Mouse (Mus musculus) kidney, adult 10 weeks (tissue): ENCODE measurements around the gene Gm6164. TPM values are rescaled to one million over a fixed set of nuclear protein-coding genes. Genes with fewer than 3 reads are reported as not detected.

Experiments
- polyA plus RNA-seq: library from polyadenylated mRNA; stranded (reverse); fragments of 350-450 nt; fragmentation: Illumina TruSeq; extraction: RNeasy Lipid Tissue Mini Kit (QIAGEN cat#74804); gene quantifications from one replicate; pipeline ENCODE4 v1.2.3, GENCODE M21; 2014; ENCODE audit warnings: low read depth, low replicate concordance

The Gm6164 gene
- polyA plus RNA-seq = not detected

DNA sequence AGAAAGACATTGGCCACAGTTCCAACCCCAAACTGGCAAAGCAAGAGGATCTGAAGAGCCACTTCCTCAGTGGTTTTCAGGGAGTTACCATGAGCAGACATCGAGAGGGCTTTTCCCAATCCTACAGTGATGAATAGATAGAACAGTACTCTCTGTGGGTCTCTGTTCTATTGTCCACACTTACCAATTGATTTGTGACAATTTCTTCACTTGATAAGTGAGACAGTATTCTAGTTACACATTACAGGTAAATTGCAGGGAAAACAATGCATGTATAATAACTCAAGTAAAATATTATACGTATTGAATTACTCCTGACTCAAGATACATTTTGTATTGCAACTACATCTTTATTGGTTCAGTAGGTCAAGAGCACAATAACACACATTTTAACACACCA, at the start of gene Gm6164:
Gene Gm6164, minus strand, starts transcription at position 101 of the 400 bp plus-strand sequence.

GRCm38 (mm10) chr7:20233728-20234127, 28.3 kb upstream of the Gm6164 start, which contains the start of gene Gm4498:
Gm4498 (minus strand) TSS chr7:20233828.

GRCm38 (mm10) chr7:20193410-20193809, 12.0 kb downstream of the Gm6164 start, which contains the start of gene Vmn1r95:
Vmn1r95 (plus strand) TSS chr7:20193710.

DNA sequence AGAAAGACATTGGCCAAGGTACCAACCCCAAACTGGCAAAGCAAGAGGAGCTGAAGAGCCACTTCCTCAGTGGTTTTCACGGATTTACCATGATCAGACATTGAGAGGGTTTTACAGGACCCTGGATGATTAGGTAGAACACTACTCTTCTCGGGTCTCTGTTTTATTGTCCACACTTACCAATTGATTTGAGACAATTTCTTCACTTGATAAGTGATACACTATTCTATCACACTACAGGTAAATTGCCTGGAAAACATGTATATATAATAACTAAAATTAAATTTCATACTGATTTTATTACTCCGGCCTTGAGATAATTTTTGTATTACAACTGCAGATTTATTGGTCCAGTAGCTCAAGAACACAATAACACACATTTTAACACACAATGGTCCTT, 37.1 kb downstream of the Gm6164 start, which contains the start of gene Vmn1r94:
Gene Vmn1r94, minus strand, starts transcription at position 101 of the 400 bp plus-strand sequence.

Other genes with a start within 250 kb of the Gm6164 start
- gene Ceacam20, start 240.2 kb downstream of the Gm6164 start, polyA plus RNA-seq = 0.16 TPM
- gene Nlrp9b, start 214.1 kb downstream of the Gm6164 start, polyA plus RNA-seq = 0.16 TPM
- gene Vmn1r91, start 105.9 kb downstream of the Gm6164 start, polyA plus RNA-seq = not detected
- not detected for gene Gm16442, start 83.0 kb downstream of the Gm6164 start, polyA plus RNA-seq
- gene Vmn1r93, start 66.5 kb downstream of the Gm6164 start, polyA plus RNA-seq = not detected
- gene Vmn1r94, start 37.2 kb downstream of the Gm6164 start, polyA plus RNA-seq = not detected
- gene Vmn1r95, start 11.9 kb downstream of the Gm6164 start, polyA plus RNA-seq = not detected
- gene Gm4498, start 28.2 kb upstream of the Gm6164 start, polyA plus RNA-seq = not detected
- gene Gm5890, start 57.2 kb upstream of the Gm6164 start, polyA plus RNA-seq = not detected
- not detected for gene Gm4133, start 128.5 kb upstream of the Gm6164 start, polyA plus RNA-seq
- gene Gm5728, start 169.8 kb upstream of the Gm6164 start, polyA plus RNA-seq = not detected
- gene Vmn1r100, start 212.3 kb upstream of the Gm6164 start, polyA plus RNA-seq = not detected
- gene Vmn1r101, start 237.0 kb upstream of the Gm6164 start, polyA plus RNA-seq = not detected